Mouse (Mus musculus) liver, postnatal 0 days (tissue): ENCODE measurements around the gene Iqck.

ENCODE experiments used
- CTCF ChIP-seq: sonication (generic); IDR thresholded peaks from 2 replicates; pipeline ENCODE4 v1.5.1; 2016; ENCODE audit warnings: antibody characterized with exemption, low read depth
- EP300 ChIP-seq: IDR thresholded peaks from 2 replicates; pipeline ENCODE4 v1.6.1; 2016; ENCODE audit warnings: antibody characterized with exemption, low read depth, mild to moderate bottlenecking

- no peak for TF ChIP-seq CTCF
- TF ChIP-seq EP300 = no peak
Observed at GRCm38 (mm10) chr7:118979708-118980107, 124.2 kb downstream of the Iqck start.
